Mouse (Mus musculus): Measurements from ENCODE around the gene Map3k11. TPM values are rescaled to one million over a fixed set of nuclear protein-coding genes. Genes with fewer than 3 reads are reported as not detected.

Map3k11 gene
- polyA plus RNA-seq, 1 experiment = 24.5 TPM

DNA sequence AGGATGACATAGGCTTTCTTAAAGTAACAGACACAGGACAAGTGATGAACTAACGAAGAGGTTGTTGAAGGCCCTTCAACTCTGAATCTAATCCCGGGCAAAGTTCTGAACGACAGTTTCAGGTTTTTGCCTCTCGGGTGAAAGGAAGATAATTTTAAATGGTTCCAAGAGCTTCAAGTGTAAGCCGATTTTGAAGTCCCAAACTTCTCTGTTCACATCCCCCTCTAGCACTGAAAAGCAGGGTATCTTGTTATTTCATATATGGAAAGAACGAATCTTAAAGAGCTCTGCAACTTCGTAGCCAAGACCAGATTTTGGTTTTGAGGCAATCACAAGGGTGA lies 516 bp downstream of the Map3k11 start:
- Histone ChIP-seq H3K4me3 (ENCODE audit: insufficient read depth, low read depth, low read length) (peak overlapping the region; percentile 92), H3K27ac (replicated peaks; ENCODE audit: low read depth, low read length) (peak overlapping the region; percentile 80), H3K4me1 (ENCODE audit: control insufficient read depth, insufficient read depth, insufficient read length, low read length) (peaks cover 4% of the 10 kb centered on the region)

DNA sequence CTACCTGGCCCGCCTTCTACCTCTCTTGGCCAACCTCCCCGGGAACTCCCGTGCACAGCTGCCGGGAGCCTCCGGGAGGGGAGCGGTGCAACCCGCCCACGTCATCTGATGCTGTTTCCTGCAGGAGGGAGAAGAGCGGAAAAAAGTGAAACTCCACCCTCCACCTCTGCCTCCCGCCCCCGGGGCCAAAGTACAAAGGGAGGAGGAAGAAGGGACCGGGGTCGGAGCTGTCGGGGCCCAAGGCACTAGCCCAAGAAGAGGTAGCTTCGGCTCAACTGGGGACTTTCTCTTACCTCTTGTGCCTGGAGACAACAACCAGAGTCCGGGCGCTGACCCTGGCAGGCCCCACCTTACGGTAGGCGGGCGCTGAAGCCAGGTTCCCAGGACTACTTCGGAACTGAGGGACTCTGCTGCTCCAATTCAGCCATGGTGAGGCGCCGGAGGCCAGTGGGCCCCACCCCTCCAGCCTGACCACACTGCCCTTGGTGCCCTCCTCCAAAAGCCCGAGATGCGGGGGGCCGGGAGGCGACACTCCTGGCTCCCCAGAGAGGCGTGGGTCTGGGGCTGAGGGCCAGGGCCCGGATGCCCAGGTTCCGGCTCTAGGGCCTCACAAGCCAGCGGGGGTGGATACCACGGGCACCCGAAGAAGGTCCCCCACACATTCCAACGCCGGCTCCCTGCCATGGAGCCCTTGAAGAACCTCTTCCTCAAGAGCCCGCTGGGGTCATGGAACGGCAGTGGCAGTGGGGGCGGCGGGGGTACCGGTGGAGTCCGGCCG lies 1.2 kb downstream of the Map3k11 start:
- peak overlapping the region; percentile 92 for H3K4me3 ChIP-seq (ENCODE audit: insufficient read depth, low read depth, low read length)
- H3K27ac ChIP-seq (replicated peaks; ENCODE audit: low read depth, low read length) = peak overlapping the region; percentile 93
- H3K4me1 ChIP-seq (ENCODE audit: control insufficient read depth, insufficient read depth, insufficient read length, low read length) = peaks cover 4% of the 10 kb centered on the region

DNA sequence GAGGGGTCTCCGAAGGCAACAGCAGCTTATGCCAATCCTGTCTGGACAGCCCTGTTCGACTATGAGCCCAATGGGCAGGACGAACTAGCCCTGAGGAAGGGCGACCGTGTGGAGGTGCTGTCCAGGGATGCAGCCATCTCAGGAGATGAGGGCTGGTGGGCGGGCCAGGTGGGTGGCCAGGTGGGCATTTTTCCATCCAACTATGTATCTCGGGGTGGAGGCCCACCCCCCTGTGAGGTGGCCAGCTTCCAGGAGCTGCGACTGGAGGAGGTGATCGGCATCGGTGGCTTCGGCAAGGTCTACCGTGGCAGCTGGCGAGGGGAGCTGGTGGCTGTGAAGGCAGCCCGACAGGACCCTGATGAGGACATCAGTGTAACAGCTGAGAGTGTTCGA lies 1.8 kb downstream of the Map3k11 start:
- H3K4me1 ChIP-seq (ENCODE audit: control insufficient read depth, insufficient read depth, insufficient read length, low read length) = peaks cover 4% of the 10 kb centered on the region
- H3K27ac ChIP-seq (replicated peaks; ENCODE audit: low read depth, low read length) = peak overlapping the region; percentile 93
- peak overlapping the region; percentile 92 for H3K4me3 ChIP-seq (ENCODE audit: insufficient read depth, low read depth, low read length)

DNA sequence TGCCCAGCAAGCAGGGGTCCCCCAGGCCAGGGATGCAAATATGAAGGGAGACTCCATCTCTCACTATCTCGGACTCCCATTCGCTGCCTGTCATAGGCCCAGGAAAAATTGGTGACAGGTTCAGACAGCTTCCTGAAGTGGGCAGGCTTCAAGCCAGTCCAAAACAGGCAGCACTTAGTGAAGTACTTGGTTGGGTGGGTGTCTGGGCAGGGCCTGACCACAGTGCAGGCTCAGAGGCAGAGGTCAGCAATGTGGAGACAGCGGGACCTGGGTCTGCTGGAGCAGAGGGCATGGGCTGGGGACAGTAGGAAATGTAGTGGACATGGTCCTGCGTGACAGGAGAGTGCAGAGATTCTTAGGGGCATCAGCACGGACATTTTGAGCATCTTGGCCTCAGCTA lies 3.1 kb downstream of the Map3k11 start:
- peak overlapping the region; percentile 93 for H3K27ac ChIP-seq (replicated peaks; ENCODE audit: low read depth, low read length)
- H3K4me3 ChIP-seq (ENCODE audit: insufficient read depth, low read depth, low read length) = peak overlapping the region; percentile 92
- peaks cover 4% of the 10 kb centered on the region for H3K4me1 ChIP-seq (ENCODE audit: control insufficient read depth, insufficient read depth, insufficient read length, low read length)

DNA sequence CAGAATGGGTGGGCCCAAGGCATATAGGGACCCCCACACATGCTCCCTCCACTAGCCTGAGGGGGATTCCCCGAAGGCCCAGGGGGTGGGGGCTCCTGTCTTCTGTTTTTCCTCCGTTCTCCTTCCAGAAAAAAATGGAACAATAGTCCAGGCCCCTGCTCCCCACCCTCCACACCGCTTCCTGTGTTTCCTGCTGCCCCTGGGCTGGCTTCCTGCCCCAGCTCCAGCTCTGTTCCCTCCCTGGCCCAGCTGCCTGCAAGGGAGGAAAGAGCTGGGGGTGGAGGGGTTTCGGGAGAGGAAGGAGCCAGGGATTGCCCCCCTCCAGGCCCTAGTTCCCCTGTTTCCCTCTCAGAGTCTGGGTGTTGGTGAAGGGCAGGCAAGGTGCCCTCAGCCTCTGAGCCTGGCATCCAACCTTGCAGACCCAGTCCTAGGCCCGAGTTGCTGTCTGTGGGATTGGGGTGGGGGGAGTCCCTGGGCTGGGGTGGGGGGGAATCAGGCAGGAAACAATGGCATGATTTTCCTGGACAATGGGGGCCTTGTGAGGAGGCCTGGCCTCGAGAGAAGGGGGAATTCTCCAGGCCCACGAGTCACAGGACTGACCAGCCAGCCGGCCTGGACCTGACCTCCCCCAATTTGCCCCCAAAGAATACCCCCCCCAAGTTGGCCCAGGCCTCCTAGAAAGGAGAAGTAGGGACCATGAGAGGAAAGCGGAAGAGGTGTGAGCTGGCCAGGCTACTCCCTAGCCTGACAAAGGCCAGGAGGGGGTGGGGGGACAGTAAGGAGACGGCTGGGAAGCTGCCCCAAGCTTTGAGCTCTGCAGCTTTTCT lies 3.8 kb downstream of the Map3k11 start:
- H3K27ac ChIP-seq (replicated peaks; ENCODE audit: low read depth, low read length) = peak overlapping the region; percentile 93
- H3K4me1 ChIP-seq (ENCODE audit: control insufficient read depth, insufficient read depth, insufficient read length, low read length) = peaks cover 4% of the 10 kb centered on the region
- H3K4me3 ChIP-seq (ENCODE audit: insufficient read depth, low read depth, low read length) = peak overlapping the region; percentile 92

DNA sequence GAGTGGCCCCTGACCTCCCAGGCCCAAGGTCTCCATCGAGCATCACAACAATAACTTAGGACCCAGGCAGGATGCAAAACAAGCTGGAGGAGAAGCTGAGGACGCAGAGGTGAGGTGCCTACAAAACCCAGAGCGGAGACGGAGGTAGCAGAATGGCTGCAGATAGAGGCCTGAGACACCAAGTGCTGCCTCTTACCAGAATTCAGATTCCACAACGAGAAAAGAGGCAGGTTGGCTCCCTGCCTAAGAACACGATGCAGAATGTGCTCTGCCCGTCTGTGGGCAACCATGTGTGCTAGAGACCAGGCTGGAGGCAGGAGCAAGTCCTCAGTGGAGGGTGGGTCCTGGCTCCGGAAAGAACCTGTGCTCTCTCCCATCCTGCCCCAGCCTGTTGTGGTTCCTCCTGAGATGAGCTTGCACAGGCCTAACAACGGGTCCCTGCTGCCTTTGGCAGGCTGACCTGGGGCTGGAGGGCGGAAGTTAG lies 4.4 kb downstream of the Map3k11 start:
- Histone ChIP-seq H3K4me1 (ENCODE audit: control insufficient read depth, insufficient read depth, insufficient read length, low read length) (peaks cover 4% of the 10 kb centered on the region), H3K27ac (replicated peaks; ENCODE audit: low read depth, low read length) (peak overlapping the region; percentile 93), H3K4me3 (ENCODE audit: insufficient read depth, low read depth, low read length) (peak overlapping the region; percentile 92)

DNA sequence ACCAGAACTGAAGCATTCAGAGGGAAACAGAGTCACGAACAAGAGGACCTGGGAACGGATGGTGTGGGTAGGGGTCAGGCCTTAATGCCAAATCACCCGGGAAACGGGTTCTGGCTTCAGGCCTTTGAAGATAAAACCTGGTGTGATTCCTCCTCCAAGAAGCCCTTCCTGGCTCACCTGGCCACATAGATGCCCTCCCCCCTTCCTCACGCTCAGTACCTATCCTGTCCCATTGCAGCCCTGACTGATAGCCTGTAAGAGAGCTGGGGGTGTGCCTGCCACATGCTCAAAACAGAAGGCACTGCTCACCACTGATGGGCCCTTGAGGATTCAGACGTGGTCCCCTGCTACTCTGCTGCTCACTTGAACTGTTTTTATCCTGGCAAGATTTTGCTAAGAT lies 5.3 kb downstream of the Map3k11 start:
- Histone ChIP-seq H3K27ac (replicated peaks; ENCODE audit: low read depth, low read length) (peak overlapping the region; percentile 93), H3K4me3 (ENCODE audit: insufficient read depth, low read depth, low read length) (peak overlapping the region; percentile 92), H3K4me1 (ENCODE audit: control insufficient read depth, insufficient read depth, insufficient read length, low read length) (peaks cover 4% of the 10 kb centered on the region)

DNA sequence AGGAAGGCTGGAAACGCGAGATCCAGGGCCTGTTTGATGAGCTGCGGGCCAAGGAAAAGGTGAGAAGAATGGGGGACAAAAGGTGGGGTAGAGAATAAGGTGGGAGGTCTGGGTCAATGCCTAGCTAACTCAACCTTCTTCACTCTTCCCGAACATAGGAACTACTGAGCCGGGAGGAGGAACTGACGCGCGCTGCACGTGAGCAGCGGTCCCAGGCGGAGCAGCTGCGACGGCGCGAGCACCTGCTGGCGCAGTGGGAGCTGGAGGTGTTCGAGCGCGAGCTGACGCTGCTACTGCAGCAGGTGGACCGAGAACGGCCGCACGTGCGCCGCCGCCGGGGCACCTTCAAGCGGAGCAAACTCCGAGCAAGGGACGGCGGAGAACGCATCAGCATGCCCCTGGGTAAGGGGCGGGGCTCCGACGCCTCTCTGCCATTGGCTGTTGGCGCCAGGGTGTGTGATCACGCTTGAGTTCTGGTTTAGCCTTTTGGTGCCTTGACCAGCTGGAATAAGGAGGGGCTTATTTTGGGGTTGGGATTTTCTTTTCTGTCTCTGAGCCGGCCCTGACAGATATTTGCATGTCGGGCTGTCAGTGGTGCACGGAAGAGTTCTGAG lies 7.4 kb downstream of the Map3k11 start:
- Histone ChIP-seq H3K27ac (replicated peaks; ENCODE audit: low read depth, low read length) (no peak overlapping the region), H3K4me1 (ENCODE audit: control insufficient read depth, insufficient read depth, insufficient read length, low read length) (peaks cover 4% of the 10 kb centered on the region), H3K4me3 (ENCODE audit: insufficient read depth, low read depth, low read length) (no peak overlapping the region)

DNA sequence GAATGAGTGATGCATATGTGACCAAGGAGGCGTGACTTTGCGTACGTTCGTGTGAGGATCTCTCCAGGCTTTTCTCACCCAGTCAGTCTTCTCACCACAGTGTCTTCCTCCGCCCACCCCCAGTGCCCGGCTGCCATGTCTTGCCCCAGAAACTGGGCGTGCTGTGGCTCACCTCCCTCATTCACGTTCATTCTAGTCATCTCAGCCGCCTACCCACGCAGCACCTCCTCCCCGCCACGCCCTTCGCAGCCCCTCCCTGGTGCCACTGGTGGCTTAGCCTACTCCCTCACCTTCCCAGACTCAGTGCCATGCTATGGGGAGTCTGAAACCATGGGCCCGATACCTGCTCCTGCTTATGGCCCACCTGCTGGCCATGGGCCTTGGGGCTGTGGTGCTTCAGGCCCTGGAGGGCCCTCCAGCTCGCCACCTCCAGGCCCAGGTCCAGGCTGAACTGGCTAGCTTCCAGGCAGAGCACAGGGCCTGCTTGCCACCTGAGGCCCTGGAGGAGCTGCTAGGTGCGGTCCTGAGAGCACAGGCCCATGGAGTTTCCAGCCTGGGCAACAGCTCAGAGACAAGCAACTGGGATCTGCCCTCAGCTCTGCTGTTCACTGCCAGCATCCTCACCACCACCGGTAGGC lies 15.7 kb downstream of the Map3k11 start, which contains the start of gene Kcnk7:
Gene Kcnk7 (plus strand): TSS at position 205 of the 638 bp plus-strand sequence.
- Histone ChIP-seq H3K27ac (replicated peaks; ENCODE audit: low read depth, low read length) (0 out of 2 replicates have a peak within 1 kb of the TSS, but pooled peaks have one; percentile 39), H3K4me3 (ENCODE audit: insufficient read depth, low read depth, low read length) (no peak within 1 kb of the TSS)

DNA sequence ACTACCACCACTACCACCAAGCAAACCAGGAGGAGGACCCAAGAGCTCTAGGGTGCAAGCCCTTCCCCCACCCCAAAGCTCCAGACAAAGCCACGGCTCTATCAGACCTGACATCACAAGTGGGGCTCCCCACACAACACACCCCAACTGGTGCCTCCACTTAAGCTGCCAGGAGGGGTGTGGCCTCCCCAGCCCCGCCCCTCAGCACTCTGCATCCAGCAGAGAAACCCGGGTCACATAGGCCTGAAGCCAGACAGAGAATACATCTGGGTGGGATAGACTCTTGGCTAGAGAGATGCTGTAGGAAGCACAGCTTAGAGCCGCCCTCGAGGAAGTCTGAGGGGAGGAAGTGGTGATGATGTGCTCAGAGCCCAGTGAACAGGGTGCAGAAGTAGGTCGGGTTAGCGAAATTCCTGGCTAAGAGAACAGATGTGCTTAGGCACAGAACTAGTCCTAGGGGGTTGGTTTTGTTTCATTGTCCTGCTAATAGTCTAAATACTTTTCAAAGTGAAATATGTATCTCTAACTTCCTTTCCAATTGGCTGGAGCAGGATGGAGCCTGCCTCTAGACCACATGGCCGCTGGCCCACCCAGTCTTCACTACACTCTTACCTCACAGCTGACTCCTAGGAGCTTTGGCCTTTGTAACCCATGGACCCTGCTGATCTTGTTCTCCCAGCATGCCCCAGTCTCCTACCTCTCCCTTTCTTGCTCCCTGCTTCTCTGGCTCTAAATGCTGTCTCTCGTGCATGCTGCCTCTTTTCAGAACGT lies 16.4 kb downstream of the Map3k11 start:
- H3K4me3 ChIP-seq (ENCODE audit: insufficient read depth, low read depth, low read length) = no peak overlapping the region
- H3K4me1 ChIP-seq (ENCODE audit: control insufficient read depth, insufficient read depth, insufficient read length, low read length) = peaks cover 7% of the 10 kb centered on the region
- H3K27ac ChIP-seq (replicated peaks; ENCODE audit: low read depth, low read length) = peak overlapping the region; percentile 39

More for the DNA sequence above, 15.7 kb downstream of the Map3k11 start, which contains the start of gene Kcnk7:
- H3K4me1 ChIP-seq (ENCODE audit: control insufficient read depth, insufficient read depth, insufficient read length, low read length) = peaks cover 7% of the 10 kb centered on the region

DNA sequence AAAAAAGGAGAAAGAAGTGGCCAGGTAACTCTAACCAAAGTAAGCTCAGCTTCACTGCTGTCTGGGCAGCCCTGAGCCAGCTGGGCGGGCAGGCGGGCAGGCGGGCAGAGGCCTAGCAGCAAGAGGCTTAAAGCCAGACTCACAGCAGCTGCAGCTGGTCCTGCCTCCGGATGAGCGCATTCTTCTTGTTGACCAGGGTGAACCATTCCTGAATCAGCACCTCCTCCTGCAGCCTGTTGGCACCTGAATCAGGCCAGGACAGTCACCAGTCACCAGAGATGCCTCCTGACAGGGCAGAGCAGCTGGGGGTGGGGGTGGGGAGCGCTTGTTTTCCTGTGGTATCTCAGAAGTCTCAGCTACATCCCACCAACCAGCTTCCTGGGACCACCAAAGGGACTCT lies 21.5 kb downstream of the Map3k11 start:
- Histone ChIP-seq H3K27ac (replicated peaks; ENCODE audit: low read depth, low read length) (no peak overlapping the region), H3K4me3 (ENCODE audit: insufficient read depth, low read depth, low read length) (no peak overlapping the region), H3K4me1 (ENCODE audit: control insufficient read depth, insufficient read depth, insufficient read length, low read length) (peaks cover 10% of the 10 kb centered on the region)

DNA sequence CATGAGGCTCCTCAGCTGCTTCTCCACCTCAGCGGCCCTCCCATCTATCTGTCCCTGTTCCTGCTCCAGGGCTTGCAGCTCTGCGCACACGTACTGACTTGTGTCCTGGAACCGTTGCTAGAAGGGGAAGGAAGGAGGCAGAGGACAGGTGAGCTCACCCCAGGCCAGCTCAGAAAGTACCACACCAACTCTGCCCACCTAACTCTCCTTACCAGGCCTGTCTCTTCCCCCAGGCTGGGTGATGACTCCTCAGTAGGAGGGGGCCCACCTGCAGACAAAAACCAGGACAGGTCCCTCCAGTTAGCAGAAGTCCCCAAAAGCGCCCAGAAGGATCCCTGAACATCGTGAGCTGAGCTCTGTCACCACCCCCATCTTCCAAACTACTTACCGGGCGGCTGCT lies 22.0 kb downstream of the Map3k11 start:
- no peak overlapping the region for H3K27ac ChIP-seq (replicated peaks; ENCODE audit: low read depth, low read length)
- H3K4me3 ChIP-seq (ENCODE audit: insufficient read depth, low read depth, low read length) = no peak overlapping the region
- H3K4me1 ChIP-seq (ENCODE audit: control insufficient read depth, insufficient read depth, insufficient read length, low read length) = peaks cover 7% of the 10 kb centered on the region

DNA sequence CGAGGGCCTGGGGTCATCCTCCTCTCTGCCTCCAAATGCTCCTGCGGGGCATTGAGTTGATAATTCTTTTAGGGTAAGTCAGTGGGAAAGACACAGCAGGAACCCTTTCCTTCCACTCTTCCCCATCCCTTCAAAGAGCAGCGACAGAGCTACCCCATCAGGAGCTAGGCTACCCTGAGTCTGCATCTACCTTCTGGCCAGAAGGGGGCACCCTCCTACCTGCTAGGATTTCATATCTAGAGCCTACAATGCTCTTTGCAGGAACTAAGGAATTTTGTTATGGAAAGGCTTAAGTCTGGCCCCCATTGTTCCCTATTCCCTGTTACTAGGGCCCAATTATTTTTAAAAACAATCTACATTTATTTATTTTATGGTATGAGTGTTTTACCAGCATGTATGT lies 22.7 kb downstream of the Map3k11 start:
- H3K4me1 ChIP-seq (ENCODE audit: control insufficient read depth, insufficient read depth, insufficient read length, low read length) = peaks cover 7% of the 10 kb centered on the region
- no peak overlapping the region for H3K4me3 ChIP-seq (ENCODE audit: insufficient read depth, low read depth, low read length)
- no peak overlapping the region for H3K27ac ChIP-seq (replicated peaks; ENCODE audit: low read depth, low read length)

DNA sequence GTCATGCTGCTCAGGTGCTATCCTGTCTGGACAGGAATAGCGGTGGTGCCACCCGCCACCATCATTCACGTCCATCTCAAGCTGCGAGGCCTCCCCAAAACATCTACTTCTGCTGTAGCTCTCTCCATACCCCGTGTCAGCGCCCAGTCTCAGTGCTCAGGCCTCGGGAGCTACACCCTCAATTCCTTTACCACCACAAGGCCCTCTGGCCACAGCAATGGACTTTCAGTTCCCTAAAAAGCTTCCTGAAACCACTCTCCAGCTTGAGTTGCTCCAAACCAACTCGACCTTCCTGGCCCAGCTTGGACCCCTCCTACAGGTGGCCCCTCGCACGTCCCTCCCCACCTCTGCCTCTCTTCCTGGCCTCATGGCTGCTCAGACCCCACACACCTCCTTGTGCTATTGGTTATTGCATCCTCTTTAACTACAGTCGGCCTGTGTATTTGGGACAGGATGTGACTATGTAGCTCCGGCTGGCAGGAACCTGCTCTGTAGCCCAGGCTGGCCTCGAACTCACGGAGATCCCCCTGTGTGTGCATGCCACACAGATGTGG lies 23.4 kb downstream of the Map3k11 start:
- Histone ChIP-seq H3K27ac (replicated peaks; ENCODE audit: low read depth, low read length) (peak overlapping the region; percentile 16; the same call in 1 of the 2 replicates), H3K4me3 (ENCODE audit: insufficient read depth, low read depth, low read length) (no peak overlapping the region), H3K4me1 (ENCODE audit: control insufficient read depth, insufficient read depth, insufficient read length, low read length) (peaks cover 7% of the 10 kb centered on the region)

Measured in brown adipose tissue, adult 24 weeks (tissue).